8 mouse cellular contexts compared by ENCODE assay signal in genomic region chr11:85170058-85170740, GRCm38 (mm10). TPM values are rescaled to one million over a fixed set of nuclear protein-coding genes. Genes with fewer than 3 reads are reported as not detected.
DNase-seq lines count a peak whose midpoint lies in the region; ATAC-seq and TF ChIP-seq lines count a peak whose summit lies in the region.

Gene 1700125H20Rik (plus strand): TSS chr11:85170404.

- peak within 1 kb of the TSS; percentile 49 for H3K9ac ChIP-seq in forebrain, embryonic 11.5 days (ENCODE audit: low read length)
- H3K9ac ChIP-seq in heart, embryonic 16.5 days (ENCODE audit: low read length): peak within 1 kb of the TSS; percentile 51
- H3K9ac ChIP-seq in liver, embryonic 13.5 days: peak within 1 kb of the TSS; percentile 65
- 0 out of 2 replicates have a peak within 1 kb of the TSS, but pooled peaks have one; percentile 17 for H3K9ac ChIP-seq in stomach, embryonic 15.5 days

- ATAC-seq in forebrain, embryonic 11.5 days (replicated peaks; ENCODE audit: low FRiP score): peak; percentile 66; the same call in 1 of the 2 replicates
- peak; percentile 55; the same call in 1 of the 2 replicates for ATAC-seq in heart, embryonic 16.5 days (replicated peaks; ENCODE audit: extremely low read depth, insufficient read depth, low FRiP score)
- peak; percentile 98 for ATAC-seq in liver, embryonic 13.5 days (ENCODE audit: low read depth)
- ATAC-seq in stomach, embryonic 15.5 days (ENCODE audit: insufficient read depth, low FRiP score, low read depth): peak; percentile 92

- no peaks in the 10 kb centered on the region for H3K36me3 ChIP-seq in E14TG2a.4 (ENCODE audit: insufficient read depth, low read length)
- no peaks in the 10 kb centered on the region for H3K36me3 ChIP-seq in forebrain, embryonic 11.5 days (ENCODE audit: control insufficient read depth, insufficient read depth, low read length)
- no peaks in the 10 kb centered on the region for H3K36me3 ChIP-seq in heart, embryonic 16.5 days (ENCODE audit: control insufficient read depth, insufficient read depth)
- no peaks in the 10 kb centered on the region for H3K36me3 ChIP-seq in liver, embryonic 13.5 days
- H3K36me3 ChIP-seq in stomach, embryonic 15.5 days: no peaks in the 10 kb centered on the region

- H3K27me3 ChIP-seq in E14TG2a.4 (ENCODE audit: insufficient read depth, low read length): peaks cover 21% of the 10 kb centered on the region
- no peaks in the 10 kb centered on the region; the same call in 1 of the 2 replicates for H3K27me3 ChIP-seq in forebrain, embryonic 11.5 days (ENCODE audit: control insufficient read depth, insufficient read depth, low read length)
- no peaks in the 10 kb centered on the region for H3K27me3 ChIP-seq in heart, embryonic 16.5 days (ENCODE audit: control insufficient read depth, insufficient read depth, low read length)
- H3K27me3 ChIP-seq in liver, embryonic 13.5 days: no peaks in the 10 kb centered on the region
- no peaks in the 10 kb centered on the region for H3K27me3 ChIP-seq in stomach, embryonic 15.5 days (replicated peaks)

- H3K9me3 ChIP-seq in E14TG2a.4 (ENCODE audit: low read length): peaks cover 3% of the 10 kb centered on the region; the same call in 1 of the 2 replicates
- no peaks in the 10 kb centered on the region for H3K9me3 ChIP-seq in forebrain, embryonic 11.5 days (ENCODE audit: control insufficient read depth, low read length)
- no peaks in the 10 kb centered on the region for H3K9me3 ChIP-seq in heart, embryonic 16.5 days (replicated peaks; ENCODE audit: control insufficient read depth, low read length)
- no peaks in the 10 kb centered on the region for H3K9me3 ChIP-seq in liver, embryonic 13.5 days (replicated peaks)
- H3K9me3 ChIP-seq in stomach, embryonic 15.5 days: no peaks in the 10 kb centered on the region

- peak; percentile 93 for DNase-seq in c-Kit-positive CD71-positive TER-119-negative erythroid progenitor cells, embryonic 14.5 days (ENCODE audit: low read depth)
- peak; percentile 95 for DNase-seq in forebrain, embryonic 11.5 days (ENCODE audit: low spot score)
- peak; percentile 94 to 95 for DNase-seq in kidney, postnatal 25 days
- DNase-seq in liver, embryonic 13.5 days: peak; percentile 88
- peak; percentile 90 for DNase-seq in neural tube, embryonic 10.5 days (ENCODE audit: extremely low spot score, low spot score)

- H3K4me1 ChIP-seq in E14TG2a.4 (replicated peaks; ENCODE audit: low read depth, low read length): peaks cover 8% of the 10 kb centered on the region
- H3K4me1 ChIP-seq in forebrain, embryonic 11.5 days (replicated peaks; ENCODE audit: control insufficient read depth, insufficient read depth, low read length): 0 out of 2 replicates have a peak, but pooled peaks cover 3% of the 10 kb centered on the region
- H3K4me1 ChIP-seq in heart, embryonic 16.5 days (ENCODE audit: control insufficient read depth, insufficient read depth, low read length): peaks cover 4% of the 10 kb centered on the region; the same call in 1 of the 2 replicates
- H3K4me1 ChIP-seq in liver, embryonic 13.5 days (replicated peaks): peaks cover 13% of the 10 kb centered on the region
- peaks cover 3% of the 10 kb centered on the region; the same call in 1 of the 2 replicates for H3K4me1 ChIP-seq in stomach, embryonic 15.5 days

- no peak within 1 kb of the TSS for H3K27ac ChIP-seq in forebrain, embryonic 11.5 days (ENCODE audit: low read depth, low read length)
- no peak within 1 kb of the TSS for H3K27ac ChIP-seq in heart, embryonic 16.5 days (ENCODE audit: low read length)
- no peak within 1 kb of the TSS for H3K27ac ChIP-seq in liver, embryonic 13.5 days
- no peak within 1 kb of the TSS for H3K27ac ChIP-seq in stomach, embryonic 15.5 days

- H3K4me3 ChIP-seq in E14TG2a.4 (replicated peaks; ENCODE audit: low read length): no peak within 1 kb of the TSS
- peak within 1 kb of the TSS; percentile 5; the same call in 1 of the 2 replicates for H3K4me3 ChIP-seq in forebrain, embryonic 11.5 days (ENCODE audit: low read depth, low read length)
- peak within 1 kb of the TSS; percentile 47 for H3K4me3 ChIP-seq in heart, embryonic 16.5 days (ENCODE audit: low read length)
- H3K4me3 ChIP-seq in liver, embryonic 13.5 days (replicated peaks): peak within 1 kb of the TSS; percentile 30
- peak within 1 kb of the TSS; percentile 25 for H3K4me3 ChIP-seq in stomach, embryonic 15.5 days (replicated peaks)

- 15% methylated on average over 21 of the region's 21 CpGs for WGBS in forebrain, embryonic 11.5 days
- 15% methylated on average over 21 of the region's 21 CpGs for WGBS in heart, embryonic 16.5 days
- WGBS in liver, embryonic 13.5 days (ENCODE audit: insufficient replicate concordance): 14% methylated on average over 21 of the region's 21 CpGs
- 8% methylated on average over 21 of the region's 21 CpGs for WGBS in stomach, embryonic 15.5 days

- H3K4me2 ChIP-seq in forebrain, embryonic 11.5 days (ENCODE audit: low read depth, low read length, severe bottlenecking): peak within 1 kb of the TSS; percentile 46
- H3K4me2 ChIP-seq in heart, embryonic 16.5 days (ENCODE audit: low read depth, low read length): peak within 1 kb of the TSS; percentile 79
- H3K4me2 ChIP-seq in liver, embryonic 13.5 days: peak within 1 kb of the TSS; percentile 62
- H3K4me2 ChIP-seq in stomach, embryonic 15.5 days: peak within 1 kb of the TSS; percentile 52

- peak; percentile 85 for TF ChIP-seq CTCF in E14TG2a.4 (conservative IDR thresholded peaks at IDR 0.05; ENCODE audit: low read length)

RNA-seq across cellular contexts. Expression of gene 1700125H20Rik, which starts in this region (rescaled TPM):
- polyA plus RNA-seq in forebrain, embryonic 11.5 days (2014; fragmentation: Nextera tagmentation; extraction: Ambion mirVana): 0.99 TPM in 1 of 2 replicates, not detected in the other
- polyA plus RNA-seq in heart, embryonic 16.5 days (2015; fragmentation: Nextera tagmentation; extraction: Ambion mirVana): not detected in 2 replicates
- 0.16 TPM in 1 of 2 replicates, not detected in the other for polyA plus RNA-seq in liver, embryonic 13.5 days (2015; fragmentation: Nextera tagmentation; extraction: Ambion mirVana)
- 0.27 TPM in 1 of 2 replicates, not detected in the other for polyA plus RNA-seq in stomach, embryonic 15.5 days (2015; fragmentation: Nextera tagmentation; extraction: Ambion mirVana)

Comparison
In these comparisons a context has a peak if more than half of its experiments do, and no peak if none do; other contexts are left out.
1. Peak in DNase-seq, ATAC-seq, H3K4me3 ChIP-seq, H3K9ac ChIP-seq and H3K4me2 ChIP-seq in forebrain, embryonic 11.5 days; RNA of the gene not detected or under 1 TPM.
2. Peak in ATAC-seq, H3K4me3 ChIP-seq, H3K9ac ChIP-seq and H3K4me2 ChIP-seq in heart, embryonic 16.5 days; RNA of the gene not detected or under 1 TPM.
3. Peak in DNase-seq, ATAC-seq, H3K4me3 ChIP-seq, H3K9ac ChIP-seq and H3K4me2 ChIP-seq in liver, embryonic 13.5 days; RNA of the gene not detected or under 1 TPM.
4. Peak in ATAC-seq, H3K4me3 ChIP-seq, H3K9ac ChIP-seq and H3K4me2 ChIP-seq in stomach, embryonic 15.5 days; RNA of the gene not detected or under 1 TPM.